Mouse (Mus musculus): ENCODE measurements around the gene Hsf2bp.
A peak's percentile ranks its signal among the peaks of the same experiment; 100 is the strongest.

Gene Hsf2bp

DNA sequence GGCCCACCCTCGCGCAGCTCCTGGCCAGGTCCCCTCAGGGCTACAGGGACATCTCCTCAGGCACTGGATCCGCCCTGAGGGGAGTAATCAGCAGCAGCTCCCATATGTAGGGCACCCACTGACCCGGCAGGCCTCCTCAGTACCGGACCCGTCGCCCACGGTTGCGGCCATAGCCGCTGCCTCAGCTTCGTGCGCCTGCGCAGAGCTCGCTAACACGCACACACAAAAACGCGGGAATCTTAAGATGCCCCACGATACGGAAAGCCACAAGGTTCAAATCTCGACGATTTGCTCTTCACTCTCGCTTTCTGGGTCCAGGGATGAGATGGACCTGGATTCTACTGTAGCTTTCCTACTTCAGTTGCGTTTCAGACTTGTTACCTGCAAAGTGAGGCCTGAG lies 1.8 kb downstream of the Hsf2bp start:
- DNase-seq (ENCODE audit: low spot score in 2 of 2), result no peak

DNA sequence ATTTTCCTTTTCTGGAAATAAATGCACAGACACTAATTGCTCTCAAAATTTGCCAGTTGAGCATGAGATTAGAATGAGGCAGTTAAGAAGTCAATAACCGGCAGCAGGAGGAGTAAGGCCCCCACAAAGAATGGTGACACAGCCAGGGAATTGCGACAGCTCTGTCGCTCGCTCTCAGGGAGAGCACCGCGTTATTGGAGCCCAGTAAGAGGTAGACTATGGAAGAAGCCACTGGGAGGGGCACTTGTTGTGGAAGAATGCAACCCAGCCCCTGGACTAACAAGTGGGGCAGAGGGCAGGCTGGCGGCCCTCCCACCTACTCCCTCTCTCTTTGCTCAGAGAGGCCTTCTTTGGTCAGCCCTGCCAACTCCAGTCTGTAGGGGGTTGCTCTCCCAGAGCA lies 4.5 kb downstream of the Hsf2bp start:
- no peak for DNase-seq (ENCODE audit: low spot score in 2 of 2)

DNA sequence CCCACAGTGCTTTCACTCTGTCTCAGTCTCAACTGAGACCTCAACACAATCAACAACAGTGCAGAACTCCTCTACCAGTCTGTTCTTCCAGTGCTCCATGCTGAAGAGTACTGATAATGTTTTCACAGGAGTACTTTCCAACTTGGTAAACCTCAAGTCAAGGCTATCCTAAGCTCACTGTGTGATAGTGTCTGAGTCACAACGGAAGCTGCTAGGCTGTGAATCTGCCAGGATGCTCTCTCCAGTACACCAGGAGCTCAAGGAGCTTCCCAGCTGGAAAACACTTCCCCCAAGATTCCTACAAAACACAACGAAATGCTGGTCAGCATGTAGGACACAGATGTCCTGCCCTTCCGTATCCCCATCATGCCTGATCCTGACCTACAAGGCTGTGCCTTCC lies 7.8 kb downstream of the Hsf2bp start:
- no peak for DNase-seq (ENCODE audit: low spot score in 2 of 2)

DNA sequence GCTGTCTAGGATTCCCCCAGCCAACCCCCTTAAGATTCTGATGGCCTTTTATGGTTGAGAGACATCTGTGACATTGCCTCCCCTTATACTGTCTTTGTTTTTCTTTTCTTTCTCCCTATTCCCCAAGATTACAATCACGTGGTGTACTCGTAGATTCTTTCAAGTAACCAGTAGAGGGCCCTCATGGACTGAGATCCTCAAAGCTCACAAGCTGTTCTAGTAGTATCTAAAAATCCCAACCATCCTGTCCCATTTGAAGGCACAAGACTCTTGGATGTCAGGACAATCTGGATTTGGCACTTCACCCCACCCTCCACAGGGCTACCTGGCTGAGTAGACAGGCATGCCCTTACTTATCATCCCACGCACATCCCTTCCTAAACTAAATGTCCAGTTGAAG lies 8.5 kb downstream of the Hsf2bp start:
- DNase-seq (ENCODE audit: low spot score in 2 of 2), result peak in 1 of 2 experiments; percentile 13

DNA sequence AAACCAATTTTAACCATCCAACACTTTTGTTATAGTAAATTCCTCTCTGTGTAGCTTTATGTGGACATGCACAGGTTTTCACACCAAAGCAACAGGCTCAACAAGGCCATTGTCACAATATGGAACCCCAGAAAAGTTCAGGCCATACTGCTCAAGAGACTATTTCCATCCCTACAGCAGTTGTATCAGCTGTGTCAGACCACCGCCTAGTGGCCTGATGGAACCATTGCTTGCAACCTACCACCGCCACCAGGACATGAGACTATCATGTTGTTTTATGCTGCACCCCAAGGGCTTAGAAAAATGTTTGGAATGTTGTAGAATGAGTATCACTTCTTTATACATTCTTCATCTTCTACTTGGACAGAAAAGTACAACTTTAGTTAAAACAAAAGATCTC lies 10.8 kb downstream of the Hsf2bp start:
- peak; percentile 52 to 61 for DNase-seq (ENCODE audit: low spot score in 2 of 2)

DNA sequence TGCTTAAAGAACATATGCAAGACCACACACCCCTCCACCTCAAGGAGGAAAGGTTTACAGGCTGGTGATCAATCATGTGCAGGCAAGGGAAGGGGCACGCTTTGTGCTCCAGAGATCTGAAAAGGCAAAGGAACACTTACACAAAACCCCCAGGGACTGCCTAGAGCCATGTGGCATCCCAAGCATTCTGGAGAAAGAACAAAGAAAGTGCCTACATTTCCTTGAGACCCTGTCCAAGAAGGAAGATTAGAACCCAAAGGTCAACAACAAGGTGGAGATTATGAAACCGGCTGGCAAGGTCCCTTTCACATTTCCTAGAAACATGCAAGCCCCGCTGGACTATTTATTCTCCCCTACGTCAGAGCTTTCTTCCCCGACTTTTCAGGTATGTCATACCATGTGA lies 11.5 kb downstream of the Hsf2bp start:
- DNase-seq (ENCODE audit: low spot score in 2 of 2), result no peak

DNA sequence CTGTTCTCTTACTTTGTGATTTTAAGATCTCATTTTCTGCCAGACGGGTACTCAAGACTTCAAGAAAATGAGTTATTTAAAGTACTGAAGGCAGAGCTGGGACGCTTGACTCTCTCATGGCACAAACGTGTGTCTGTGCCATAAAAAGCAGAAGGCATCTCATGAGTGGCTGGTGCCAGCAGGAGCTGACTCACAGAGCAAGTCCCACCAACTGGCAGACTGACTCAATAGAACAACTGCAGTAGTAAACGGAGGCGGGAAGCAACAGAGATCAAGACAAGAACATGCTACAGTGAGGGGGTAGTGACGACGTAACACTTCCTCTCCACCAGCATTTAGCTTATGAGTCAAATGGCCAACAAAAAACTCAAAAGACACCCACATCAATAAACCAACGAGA lies 13.1 kb downstream of the Hsf2bp start:
- DNase-seq (ENCODE audit: low spot score in 2 of 2), result no peak

DNA sequence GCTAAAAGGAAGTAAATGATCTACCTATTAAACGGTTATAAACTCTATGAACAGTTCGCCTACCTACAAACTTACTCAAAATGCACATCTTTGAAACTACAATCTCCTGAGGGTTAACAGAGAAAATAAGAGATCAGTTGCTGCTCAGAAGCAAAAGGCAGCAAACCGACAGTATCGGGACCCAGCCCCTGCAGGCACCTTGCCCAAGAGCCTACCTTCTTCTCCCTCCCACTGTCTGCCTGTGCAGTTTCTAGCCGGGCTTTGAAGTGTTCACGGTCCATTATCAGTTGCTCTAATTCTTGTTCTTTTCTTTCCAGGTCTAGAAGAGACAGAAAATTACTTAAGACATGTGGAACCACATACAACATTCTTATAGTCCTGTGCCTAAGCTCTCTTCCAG lies 13.6 kb downstream of the Hsf2bp start:
- DNase-seq (ENCODE audit: low spot score in 2 of 2), result no peak

DNA sequence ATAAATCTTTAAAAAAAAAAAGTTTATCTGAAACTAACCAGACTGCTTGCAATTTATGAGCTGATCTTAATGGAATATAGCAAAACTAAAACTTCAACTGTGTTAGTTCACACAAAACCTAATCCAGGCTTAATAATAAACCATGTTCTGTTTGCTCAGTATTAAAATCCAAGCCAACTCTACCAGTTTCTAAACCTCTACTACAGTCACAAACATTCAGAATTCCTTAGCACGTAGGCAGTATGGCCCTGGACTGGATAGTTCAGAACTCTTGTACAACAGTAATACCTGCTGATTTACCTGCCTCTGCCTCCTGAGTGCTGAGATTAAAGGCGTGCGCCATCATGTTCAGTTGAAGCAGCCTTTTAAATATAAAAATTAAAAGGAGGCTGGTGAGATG lies 14.2 kb downstream of the Hsf2bp start:
- DNase-seq (ENCODE audit: low spot score in 2 of 2), result no peak

DNA sequence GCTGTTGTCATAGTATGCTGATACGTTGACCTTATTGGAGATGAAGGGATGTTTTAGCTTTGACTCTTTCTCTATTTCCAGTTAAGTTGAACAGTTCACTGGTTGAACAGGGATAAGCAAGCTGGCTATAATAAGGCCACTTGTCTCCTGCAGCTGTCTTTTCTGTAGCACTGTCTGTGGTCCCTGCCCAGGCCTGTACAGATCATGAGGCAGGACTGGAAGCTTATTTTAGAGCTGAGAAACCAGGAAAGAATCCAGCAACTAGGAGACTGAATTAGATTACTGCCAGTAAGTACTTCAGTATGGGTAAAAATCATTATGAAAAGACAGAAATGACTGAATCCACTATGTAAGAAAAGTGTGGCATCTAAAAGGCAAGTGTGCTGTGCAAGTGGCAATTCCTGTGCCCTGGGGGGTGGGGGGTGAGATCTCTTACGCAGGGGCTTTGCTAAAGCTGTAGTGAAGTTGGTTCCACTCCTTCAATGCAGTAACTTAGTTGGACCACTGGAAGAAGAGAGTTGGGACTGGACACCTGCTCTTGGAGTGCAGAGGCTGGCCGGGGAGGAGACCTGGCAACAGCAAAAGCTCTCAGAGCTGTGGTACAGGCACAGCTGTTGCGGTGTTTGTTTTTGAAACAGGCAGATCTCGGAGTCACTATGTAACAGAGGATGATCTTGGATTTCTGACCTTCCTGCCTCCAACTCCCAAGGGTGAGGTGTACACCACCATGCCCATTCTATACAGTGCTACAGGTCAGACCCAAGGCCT lies 17.8 kb downstream of the Hsf2bp start:
- no peak for DNase-seq (ENCODE audit: low spot score in 2 of 2)

DNA sequence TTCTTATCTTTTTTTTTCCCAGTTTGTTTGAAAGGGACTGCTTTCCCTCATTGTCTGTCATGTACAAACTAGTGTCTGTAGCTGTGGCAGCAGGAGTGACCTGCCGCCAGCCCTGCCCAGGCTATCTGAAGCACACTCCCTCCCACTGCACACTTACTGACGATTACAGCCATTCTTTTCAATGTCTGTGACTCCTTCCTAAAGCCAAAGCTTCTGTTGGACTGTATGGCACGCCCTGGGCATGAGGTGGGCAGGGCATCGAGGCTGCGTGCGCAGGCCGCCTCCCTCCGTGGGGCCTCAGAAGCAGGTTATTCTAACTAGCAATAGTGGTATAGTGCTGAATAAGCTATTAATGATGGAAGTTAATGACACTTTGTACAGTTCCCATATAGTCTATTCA lies 19.7 kb downstream of the Hsf2bp start:
- no peak for DNase-seq (ENCODE audit: low spot score in 2 of 2)

DNA sequence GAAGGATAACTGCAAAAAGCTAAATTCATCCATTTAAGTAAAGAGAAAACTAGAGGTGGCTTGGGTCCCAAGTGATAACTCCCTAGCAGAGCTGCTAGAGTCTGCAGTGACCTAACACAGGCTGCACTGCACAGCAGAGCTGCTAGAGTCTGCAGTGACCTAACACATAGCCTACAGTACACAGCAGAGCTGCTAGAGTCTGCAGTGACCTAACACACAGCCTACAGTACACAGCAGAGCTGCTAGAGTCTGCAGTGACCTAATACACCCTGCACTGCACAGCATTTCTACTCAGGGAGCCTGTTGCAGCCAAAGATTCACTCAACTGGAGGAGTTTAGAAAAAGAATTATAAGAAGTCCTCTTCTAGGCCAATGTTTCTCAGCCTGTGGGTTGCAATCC lies 22.5 kb downstream of the Hsf2bp start:
- no peak for DNase-seq (ENCODE audit: low spot score in 2 of 2)

DNA sequence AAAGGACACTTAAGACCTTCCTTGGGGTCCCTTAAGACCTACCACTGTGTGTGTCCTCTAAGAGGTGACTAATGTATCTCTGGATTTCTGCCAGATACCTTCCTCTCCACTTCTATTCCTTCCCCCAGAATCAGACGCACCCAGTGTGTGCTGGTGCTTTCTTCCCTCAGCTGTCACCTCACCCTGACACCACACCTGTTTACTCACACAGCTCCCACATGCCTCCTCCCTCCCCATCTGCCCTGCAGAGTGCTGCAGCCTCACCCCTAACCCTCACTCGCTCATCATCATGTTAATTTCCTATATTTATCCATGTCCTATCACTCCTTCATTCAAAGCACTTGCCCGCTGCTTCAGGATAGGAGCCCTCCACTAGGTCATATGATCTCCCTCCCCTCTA lies 23.9 kb downstream of the Hsf2bp start:
- DNase-seq (ENCODE audit: low spot score in 2 of 2), result no peak

DNA sequence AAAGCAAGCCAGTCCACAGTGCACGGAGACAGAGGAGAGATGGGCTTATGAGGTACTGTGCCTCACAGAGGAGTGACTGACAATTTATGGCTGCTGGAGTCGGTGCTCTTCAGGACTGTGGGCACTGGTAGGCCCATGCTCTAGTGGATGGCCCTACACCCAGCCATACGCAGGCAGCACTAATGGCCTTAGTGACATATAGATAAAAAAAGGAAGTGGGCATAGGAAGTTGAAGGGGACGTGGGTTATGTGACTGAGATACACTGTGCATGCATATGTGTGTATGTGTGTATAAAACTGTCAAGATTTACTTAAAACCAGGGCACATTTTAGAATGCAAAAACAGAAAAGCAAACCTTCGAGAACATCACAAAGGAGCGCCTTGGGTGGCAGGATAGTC lies 24.5 kb downstream of the Hsf2bp start:
- peak in 1 of 2 experiments; percentile 6 for DNase-seq (ENCODE audit: low spot score in 2 of 2)

DNA sequence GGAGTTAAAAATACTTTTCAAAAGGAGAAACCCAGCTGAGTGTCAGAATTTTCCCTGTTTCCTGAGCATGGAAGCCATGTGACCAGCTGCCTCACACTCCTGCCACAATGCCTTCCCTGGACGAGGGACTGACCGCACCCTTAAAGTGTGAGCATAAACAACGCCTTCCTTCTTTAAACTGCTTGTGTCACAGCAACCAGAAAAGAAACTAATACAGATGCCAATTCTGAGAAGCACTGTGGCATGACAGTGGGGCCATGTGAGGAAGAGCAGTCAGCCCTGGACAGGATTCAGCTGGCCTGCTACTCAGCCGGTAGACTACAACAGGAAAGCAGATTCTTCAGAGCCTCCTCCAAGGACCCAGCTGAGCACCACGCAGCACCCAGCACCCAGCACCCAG lies 29.3 kb downstream of the Hsf2bp start:
- DNase-seq (ENCODE audit: low spot score in 2 of 2), result peak in 1 of 2 experiments; percentile 9

DNA sequence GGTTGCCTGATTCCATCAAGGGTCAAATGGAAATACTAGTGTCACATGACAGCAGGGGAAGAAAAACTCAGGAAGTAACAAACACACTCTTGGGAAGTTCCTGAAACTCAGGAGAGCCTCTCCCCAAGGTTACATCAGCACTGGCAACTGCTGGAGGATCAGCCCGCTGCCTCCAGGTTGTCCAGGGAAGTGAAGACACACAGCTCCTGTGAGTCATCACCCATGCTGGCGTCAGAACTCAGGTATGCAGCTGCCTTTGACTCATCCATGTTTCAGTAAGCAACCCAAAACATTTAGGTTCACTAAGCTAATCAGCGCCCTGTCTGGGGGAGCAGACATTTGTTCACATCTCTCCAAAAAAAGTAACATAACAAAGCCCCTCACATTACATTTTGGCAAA lies 32.9 kb downstream of the Hsf2bp start:
- DNase-seq (ENCODE audit: low spot score in 2 of 2), result no peak

DNA sequence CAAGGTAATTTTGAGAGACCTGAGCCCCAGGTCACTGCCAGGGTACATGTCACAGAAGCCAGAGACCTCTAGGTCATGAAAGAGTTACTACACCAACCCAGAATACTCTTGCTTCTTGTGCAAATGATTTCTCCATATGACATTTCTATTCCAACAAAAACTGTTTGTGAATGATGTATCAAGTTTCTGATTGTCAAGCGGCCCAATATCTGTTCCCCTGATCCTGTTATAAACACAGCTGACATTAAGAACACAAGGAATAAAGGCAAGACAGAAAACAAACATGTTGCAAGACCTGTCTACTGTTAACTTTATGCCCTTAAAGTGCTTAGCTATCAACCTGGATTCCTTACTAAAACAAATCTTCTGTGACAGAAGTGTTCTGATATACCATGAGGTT lies 37.8 kb downstream of the Hsf2bp start:
- DNase-seq (ENCODE audit: low spot score in 2 of 2), result no peak

DNA sequence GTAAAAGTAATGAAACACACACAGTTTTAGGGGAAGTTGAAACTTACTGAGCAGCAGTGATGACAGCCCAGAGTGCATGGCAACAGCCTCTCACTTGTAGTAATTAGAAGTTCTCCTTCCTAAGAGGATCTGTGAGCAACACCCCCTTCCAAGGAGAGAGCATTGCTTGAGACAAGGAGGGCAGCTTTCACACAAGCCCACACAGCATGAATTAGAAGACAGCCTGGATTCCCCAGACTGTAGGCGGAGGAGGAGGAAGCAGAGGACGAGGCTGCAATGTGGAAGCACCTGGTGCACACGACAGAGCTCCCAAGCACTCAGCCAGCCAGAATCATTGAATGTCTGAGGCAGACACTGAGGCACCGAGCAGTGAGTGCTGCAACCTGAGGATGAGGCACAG lies 39.8 kb downstream of the Hsf2bp start:
- DNase-seq (ENCODE audit: low spot score in 2 of 2), result no peak

DNA sequence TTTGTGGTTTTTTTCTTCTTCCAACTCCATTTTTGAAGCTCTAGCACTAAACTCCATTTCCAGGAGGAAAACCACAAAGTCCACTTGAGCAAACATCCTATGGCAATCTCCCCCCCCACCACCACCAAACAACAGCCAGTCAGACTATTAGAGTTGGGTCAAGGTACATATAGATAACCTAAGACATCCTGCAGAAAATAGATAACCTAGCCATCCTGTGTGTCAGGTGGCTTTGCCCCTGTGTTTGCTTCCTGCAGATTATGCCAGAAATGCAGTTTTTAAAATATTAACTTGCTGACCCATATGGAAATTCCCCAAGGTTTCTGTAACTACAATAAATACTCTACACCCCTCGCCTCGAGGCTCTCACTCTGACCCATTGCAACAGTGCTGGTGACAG lies 40.4 kb downstream of the Hsf2bp start:
- no peak for DNase-seq (ENCODE audit: low spot score in 2 of 2)

DNA sequence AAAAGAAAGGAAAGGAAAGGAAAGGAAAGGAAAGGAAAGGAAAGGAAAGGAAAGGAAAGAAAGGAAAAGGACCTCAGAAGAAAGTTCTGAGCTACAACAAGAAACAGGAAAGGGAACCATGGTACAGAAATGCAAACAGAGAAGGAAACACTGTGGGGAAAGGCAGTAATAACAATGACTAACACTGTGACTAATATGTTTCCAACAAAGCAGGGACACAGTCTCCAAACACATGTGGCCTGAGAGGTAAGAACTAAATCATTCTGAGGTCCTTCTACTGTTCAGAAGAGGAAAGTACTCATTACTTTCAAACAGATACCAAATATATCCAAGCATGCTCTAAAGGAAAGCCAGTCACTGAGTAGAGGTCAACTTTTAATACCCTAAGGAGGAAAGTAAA lies 42.0 kb downstream of the Hsf2bp start:
- no peak for DNase-seq (ENCODE audit: low spot score in 2 of 2)

DNA sequence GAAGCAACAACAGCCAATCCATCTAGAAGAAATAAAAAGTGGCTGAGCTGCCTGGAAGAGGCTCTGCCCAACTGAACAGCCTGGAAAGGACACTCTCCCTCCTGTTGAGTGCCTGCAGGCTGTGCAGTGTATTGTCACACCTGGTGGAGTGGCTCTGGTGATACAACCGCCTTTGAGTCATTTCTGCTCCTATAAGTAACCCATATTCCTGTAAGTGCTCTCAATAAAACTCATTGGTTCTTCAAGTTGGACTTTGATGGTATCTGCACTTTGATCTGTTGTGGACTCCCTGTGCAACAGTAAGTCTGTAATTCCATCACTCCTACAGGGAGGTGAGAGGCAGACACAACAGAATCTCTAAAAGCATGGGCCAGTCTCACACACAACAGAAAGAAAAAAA lies 42.8 kb downstream of the Hsf2bp start:
- DNase-seq (ENCODE audit: low spot score in 2 of 2), result no peak

DNA sequence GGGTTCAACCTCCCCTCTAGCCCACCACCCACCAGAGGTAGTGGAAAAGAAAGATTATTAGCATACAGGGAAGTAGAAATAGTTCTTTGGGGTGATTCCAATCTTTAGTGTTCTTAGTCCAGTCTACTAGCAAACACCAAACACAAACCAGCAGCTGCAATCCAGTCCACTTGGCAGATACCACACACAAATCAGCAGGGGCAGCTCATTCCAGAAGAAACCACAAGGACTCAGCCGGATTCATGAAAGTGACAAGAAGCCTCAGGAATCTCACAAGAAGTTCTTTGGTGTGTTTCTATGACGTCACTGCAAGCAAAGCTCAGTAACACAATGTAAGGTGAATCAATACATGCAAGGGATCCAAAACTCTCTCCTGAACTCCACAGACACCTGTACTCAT lies 44.1 kb downstream of the Hsf2bp start:
- DNase-seq (ENCODE audit: low spot score in 2 of 2), result no peak

DNA sequence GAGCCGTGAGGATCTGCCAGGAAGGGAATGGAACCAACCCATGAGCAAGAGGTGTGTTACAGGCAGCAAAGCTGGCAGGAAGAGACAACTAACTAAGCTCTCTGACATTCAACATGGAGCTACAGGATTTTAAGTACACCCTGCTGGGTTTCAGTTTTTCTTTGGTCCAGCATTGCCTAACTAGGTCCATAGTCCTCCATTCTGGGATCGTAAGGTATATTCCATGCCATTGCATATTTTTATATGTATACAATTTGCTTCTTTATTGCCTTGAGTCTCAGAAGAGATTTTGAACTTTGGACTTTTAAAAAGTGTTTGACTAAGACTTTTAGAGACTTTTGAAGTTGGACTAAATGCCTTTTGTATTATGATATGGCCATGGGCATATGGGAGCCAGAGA lies 47.1 kb downstream of the Hsf2bp start:
- no peak for DNase-seq (ENCODE audit: low spot score in 2 of 2)

DNA sequence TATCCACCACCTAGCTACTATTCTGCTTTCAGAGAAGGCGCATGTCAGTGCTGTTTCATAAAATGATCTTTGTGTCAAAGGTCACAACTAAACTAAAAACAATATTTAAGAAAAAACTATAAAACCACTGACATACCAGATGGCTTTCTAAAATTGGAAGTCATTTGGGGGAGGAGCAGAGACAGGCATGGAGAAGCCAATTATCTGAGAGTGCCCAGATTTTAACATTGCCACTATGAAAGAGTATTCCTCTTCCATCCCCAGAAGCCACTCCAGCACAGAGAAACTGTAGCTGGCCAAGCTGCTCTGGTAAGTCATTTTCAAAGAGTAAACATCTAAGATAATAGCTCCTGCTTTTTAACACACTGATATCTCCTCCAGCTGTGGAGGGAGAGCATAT lies 49.2 kb downstream of the Hsf2bp start:
- DNase-seq (ENCODE audit: low spot score in 2 of 2), result no peak
